Mouse (Mus musculus): ENCODE measurements around the gene Nuak2.

GRCm38 (mm10) chr1:132346951-132347350 lies 31.0 kb downstream of the Nuak2 start:
- TF ChIP-seq CTCF (IDR thresholded peaks at IDR 0.05; ENCODE audit: low read depth), result no peak
- no peak for TF ChIP-seq EP300 (IDR thresholded peaks at IDR 0.05; ENCODE audit: low read depth)
